13 mouse cellular contexts compared by ENCODE assay signal in genomic region chr1:60539272-60539671, GRCm38 (mm10).
"Had no signal": no experiment of that assay in that cellular context is flagged by ENCODE, and none has a peak within 500 bp of the region (broad histone marks: within the 10 kb centered on the region; RNA-seq: fewer than 3 reads in every experiment).

No protein-coding gene starts in this region.

- DNase-seq: kidney, postnatal 25 days; layer of hippocampus, adult 9-11 months; liver; lung, adult 18-20 months; lung, postnatal 10 days; lung, postnatal 4 days; midbrain, embryonic 14.5 days; right cerebral cortex, adult 18-20 months; right cerebral cortex, postnatal 25 days; spleen, adult 18-20 months; thymus, adult 2 months; thymus, postnatal 25 days had no signal

- ATAC-seq: liver, embryonic 12.5 days had no signal
